Mouse (Mus musculus) heart, adult 11 months (tissue): ENCODE measurements around the gene Irgm2.
A peak's percentile ranks its signal among the peaks of the same experiment; 100 is the strongest.
"Not testable (repeated sequence)": the region's sequence is repeated elsewhere in the genome, so short reads cannot be mapped to it uniquely, and the experiment has no call there.

Experiments
- DNase-seq: peaks from one replicate; pipeline ENCODE4 v3.0.0; 2022

Irgm2 gene

DNA sequence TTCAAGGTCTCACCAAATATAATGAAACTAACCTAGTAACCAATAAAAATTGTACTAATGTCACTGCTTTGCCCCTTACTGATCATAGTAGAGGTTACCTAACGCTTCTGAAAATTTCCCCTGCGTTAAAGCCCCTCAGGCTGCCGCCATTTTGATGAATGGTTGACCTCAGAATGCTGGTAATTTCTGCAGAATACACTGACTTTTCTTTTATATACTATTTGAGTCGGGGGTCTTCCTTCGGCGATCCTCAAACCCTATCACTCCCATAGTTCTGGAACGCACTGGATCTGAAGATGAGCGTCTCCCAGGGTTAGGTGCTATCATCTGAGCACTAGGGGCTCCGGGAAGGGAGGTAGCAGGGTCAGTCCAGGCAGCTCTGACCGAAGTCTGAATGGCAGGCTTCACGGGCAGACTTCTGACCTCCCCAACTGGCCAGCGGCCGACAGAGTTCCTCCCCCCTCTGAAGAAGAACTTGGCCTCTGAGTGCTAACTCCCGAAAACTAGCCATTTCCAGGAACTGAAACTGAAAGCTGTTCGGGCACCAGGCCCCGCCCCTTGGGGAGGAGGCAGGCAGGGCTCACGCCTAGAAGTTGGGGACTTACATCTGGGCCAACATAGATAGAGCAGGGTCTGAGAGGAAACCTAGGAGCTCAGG, 15.1 kb downstream of the Irgm2 start:
- DNase-seq: peak; percentile 99

GRCm38 (mm10) chr11:58215049-58215430, 15.6 kb downstream of the Irgm2 start:
- not testable (repeated sequence) for DNase-seq

GRCm38 (mm10) chr11:58215814-58216213, 16.4 kb downstream of the Irgm2 start:
- DNase-seq: peak; percentile 93

DNA sequence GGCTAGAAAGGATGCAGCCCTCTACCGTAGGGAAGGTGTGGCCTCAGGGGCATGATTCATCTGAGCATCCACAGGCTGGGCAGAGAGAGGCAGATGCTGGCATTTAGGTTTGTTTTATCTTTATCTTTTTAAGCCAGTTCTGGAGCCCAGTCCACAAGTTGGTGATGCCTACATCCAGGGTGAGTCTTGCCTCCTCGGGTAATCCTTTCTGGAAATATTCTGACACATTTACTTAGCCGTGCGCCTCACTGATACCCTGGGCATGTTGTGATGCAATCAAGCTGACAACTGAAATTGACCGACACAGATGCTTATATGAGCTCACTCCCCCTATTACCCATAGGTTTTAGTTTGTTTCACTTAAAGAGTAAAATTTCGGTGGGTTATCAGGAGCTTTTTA, 17.4 kb downstream of the Irgm2 start:
- no peak for DNase-seq

GRCm38 (mm10) chr11:58223751-58224150, 24.3 kb downstream of the Irgm2 start:
- peak; percentile 95 for DNase-seq

DNA sequence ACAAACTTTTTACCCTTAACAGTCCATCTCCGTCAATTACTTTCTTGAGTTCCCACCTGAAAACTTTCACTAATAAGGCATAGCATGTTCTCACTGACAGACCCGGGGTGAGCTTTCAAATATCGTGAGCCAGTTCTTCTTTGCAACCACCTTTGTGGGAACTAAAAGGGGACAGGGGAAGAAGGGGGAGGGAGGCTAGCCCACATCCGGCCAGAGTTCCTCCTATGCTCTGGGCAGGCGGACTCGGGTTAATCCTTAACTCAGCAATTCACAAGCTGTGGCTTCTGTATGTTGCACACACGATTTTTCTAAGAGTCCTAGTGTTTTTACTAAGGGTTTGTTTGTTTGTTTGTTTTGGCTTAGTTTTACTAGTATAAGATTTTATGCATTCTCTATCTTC, 24.9 kb downstream of the Irgm2 start:
- peak; percentile 97 for DNase-seq

DNA sequence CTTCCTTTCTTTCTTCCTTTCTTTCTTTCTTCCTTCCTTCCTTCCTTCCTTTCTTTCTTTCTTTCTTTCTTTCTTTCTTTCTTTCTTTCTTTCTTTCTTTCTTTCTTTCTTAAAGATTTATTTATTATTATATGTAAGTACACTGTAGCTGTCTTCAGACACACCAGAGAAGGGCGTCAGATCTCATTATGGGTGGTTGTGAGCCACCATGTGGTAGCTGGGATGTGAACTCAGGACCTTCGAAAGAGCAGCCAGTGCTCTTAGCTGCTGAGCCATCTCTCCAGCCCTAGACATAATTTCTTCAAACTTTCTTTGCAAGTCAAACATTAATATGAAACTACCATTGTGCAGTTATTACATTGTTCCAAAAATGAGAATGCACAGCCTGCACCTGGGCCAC, 25.5 kb downstream of the Irgm2 start:
- DNase-seq: not testable (repeated sequence)

GRCm38 (mm10) chr11:58225655-58226054, 26.2 kb downstream of the Irgm2 start:
- peak; percentile 96 for DNase-seq

- DNase-seq: no peak
Observed at GRCm38 (mm10) chr11:58226425-58226824, 27.0 kb downstream of the Irgm2 start.

DNA sequence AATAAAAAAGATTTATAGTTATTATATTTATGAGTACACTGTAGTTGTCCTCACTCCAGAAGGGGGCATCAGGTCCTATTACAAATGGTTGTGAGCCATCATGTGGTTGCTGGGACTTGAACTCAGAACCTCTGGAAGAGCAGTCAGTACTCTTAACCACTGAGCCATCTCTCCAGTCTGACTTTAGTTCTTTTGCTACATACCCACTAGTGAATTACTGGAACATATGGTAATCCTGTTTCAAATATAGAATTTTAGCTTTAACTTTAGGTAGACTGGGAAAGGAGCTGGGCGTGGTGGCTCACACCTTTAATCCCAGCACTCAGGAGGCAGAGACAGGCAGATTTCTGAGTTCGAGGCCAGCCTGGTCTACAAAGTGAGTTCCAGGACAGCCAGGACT, 28.6 kb downstream of the Irgm2 start:
- DNase-seq: not testable (repeated sequence)

GRCm38 (mm10) chr11:58230396-58230910, 31.0 kb downstream of the Irgm2 start:
- DNase-seq: peak; percentile 87

DNA sequence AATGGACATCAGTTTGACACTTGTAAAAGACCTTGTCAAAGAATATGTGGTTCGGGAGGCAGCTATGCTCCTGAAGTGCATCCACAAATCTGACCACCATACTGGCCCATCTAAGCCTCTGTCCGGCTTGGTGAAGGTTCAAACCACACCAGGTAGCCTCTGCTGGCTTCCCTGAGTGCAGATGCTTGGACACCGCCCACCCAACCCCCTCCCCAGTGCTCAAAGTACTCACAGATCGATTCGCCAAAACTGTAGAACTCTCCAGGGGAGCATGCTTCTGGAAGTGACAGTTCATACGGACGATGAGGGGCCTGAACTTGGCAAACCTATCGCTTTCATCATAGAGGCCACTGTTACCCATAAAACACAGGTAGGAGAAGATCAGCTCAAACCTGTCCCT, 31.7 kb downstream of the Irgm2 start:
- DNase-seq: peak; percentile 82

GRCm38 (mm10) chr11:58234551-58234950, 35.1 kb downstream of the Irgm2 start:
- peak; percentile 8 for DNase-seq

GRCm38 (mm10) chr11:58235152-58235551, 35.7 kb downstream of the Irgm2 start:
- DNase-seq: peak; percentile 85

DNA sequence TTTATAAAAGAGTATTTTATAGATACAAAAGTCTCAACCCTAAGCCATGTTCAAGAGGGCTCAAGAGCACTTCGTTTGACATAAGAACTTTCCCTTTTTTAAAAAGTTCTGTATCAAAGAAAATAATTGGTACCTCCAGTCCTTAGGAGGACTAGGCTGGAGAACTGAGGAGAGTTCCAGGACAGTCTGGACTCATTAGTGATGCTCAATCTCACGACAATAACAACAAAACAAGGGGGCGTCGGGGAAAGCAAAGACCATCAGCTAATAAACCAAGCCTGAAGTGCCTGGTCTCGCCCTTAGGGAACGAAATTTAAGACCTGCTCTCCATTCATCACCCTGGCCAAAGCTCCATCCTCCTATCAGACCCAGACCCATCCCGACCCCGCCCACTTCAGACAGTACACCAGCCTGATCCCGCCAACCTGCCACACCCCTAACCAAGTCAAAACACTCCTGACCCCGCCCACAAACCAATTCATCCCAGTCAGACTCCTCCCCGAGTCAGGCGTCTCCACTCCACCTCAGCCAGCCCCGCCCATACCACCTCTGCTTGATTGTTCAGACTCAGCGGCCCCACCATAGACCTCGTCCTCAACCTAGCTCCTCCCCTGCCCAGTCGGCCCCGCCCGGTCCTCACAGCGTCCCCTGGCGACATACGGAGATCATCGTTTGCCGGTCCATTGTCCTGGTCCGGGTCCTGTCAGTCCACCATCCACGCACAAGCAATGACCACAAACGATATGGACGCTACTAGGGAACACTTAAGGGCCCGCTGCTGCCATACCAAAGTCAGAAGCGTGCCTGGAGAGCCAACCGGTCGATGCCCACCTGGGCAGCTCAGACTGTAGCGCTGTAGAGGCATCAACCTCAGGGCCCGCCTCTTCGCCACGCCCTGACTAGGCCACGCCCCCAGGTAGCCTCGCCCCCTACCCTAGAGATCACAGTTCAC, 39.7 kb downstream of the Irgm2 start:
- DNase-seq: peak; percentile 97

DNA sequence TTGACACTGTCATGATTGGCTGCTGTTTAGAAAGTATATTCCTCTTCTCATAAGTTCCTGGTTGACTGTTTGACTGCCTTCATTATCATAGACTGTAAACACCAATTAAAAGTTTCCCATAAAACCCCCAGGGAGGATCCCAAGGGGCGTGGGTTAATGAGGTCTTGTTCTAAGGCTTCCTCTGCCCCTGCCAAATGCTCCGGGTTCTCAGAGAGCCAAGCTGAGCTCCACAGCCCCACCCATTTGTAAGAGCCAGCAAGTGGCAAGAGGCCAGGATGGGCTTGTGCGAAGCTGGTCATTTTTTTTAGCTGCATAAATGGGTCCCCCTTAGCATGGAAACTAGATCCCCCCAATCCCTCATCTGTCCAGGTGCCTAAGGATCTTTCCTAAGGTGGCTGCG, 47.9 kb downstream of the Irgm2 start:
- peak; percentile 97 for DNase-seq

DNA sequence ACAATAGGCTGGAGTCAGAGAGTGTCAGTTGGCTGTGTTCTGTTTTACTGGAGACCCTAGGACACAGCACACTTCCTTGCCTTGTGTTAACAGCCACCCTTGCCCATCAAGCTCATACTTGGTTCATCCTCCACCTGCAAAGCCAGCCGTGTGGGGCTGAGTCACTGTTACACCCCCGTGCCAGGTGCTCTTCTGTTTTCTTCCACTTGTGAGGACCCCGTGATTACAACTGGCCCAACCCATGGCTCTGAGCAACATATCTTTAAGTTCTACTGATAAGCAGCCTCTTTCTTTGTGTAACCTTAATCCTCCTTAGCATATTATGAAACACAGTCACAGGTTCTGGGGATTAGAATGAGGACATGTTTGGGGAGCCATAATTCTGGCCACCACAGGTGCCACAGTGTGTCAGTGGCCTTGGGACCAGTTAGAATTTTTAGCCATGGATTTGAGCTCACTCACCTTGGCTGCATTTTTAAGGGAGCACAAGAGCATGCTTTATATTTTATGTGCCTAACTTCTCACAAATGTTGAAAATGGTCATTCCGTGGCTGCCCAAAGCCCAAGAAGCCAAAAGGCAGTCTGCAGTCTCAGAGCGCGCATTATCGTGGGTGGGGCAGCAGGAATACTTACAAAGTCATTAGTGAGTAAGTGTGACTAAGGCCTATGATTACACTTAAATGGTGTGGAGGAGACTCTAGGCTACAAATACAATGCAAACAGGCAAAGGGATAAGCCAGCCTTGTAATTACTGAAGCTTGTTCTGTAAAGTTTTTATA, 50.0 kb downstream of the Irgm2 start:
- DNase-seq: peak; percentile 79

GRCm38 (mm10) chr11:58250550-58250949, 51.1 kb downstream of the Irgm2 start:
- peak; percentile 22 for DNase-seq

DNA sequence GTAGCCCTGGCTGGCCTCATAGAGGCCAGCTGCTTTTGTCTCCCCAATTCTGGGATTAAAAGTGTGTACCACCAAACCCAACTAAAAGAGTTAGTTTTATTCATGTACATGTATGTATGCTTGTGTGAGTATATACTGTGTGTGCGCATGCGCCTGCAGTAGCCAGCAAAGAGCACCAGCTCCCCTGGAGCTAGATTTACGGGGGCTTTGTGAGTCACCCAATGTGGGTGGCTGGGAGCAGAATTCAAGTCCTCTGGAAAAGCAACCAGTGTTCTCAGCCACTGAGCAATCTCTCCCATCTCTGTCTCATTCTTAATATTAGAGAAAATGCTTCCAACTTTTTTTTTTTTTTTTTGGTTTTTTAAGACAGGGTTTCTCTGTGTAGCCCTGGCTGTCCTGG, 55.0 kb downstream of the Irgm2 start:
- DNase-seq: peak; percentile 30

GRCm38 (mm10) chr11:58257816-58258215, 58.4 kb downstream of the Irgm2 start:
- DNase-seq: peak; percentile 51

DNA sequence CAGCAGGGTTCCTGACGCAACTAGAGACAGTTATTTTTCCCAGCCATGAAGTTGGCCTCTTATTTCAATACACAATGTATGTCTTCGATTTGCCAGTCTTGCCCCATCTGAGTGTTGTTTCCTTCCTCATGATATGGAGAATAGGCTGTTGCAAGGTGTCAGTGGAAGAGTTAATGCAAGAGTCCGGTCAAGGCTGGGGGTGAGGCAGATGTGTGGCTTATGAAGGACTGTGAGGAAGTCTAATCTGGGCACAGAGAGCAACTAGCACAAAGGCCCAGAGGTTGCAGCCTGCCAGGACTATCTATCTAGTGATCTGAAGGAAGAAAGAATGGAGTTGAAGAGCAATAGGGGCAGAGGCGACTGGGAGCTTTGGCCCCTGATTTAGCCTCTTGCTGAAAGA, 60.7 kb downstream of the Irgm2 start:
- DNase-seq: peak; percentile 67

- peak; percentile 62 for DNase-seq
Observed at GRCm38 (mm10) chr11:58261826-58262225, 62.4 kb downstream of the Irgm2 start.

- DNase-seq: peak; percentile 55
Observed at GRCm38 (mm10) chr11:58262336-58262735, 62.9 kb downstream of the Irgm2 start.
